Mouse (Mus musculus): Measurements from ENCODE around the gene Plagl2.

Gene Plagl2

GRCm38 (mm10) chr2:153239021-153239859 lies 2.0 kb downstream of the Plagl2 start:
- DNase-seq (ENCODE audit: low spot score), result no peak

GRCm38 (mm10) chr2:153238406-153238805 lies 2.8 kb downstream of the Plagl2 start:
- no peak for DNase-seq (ENCODE audit: low spot score)

GRCm38 (mm10) chr2:153237891-153238290 lies 3.3 kb downstream of the Plagl2 start:
- no peak for DNase-seq (ENCODE audit: low spot score)

- DNase-seq (ENCODE audit: low spot score), result no peak
These were observed 4.0 kb downstream of the Plagl2 start for GRCm38 (mm10) chr2:153237193-153237592.

- no peak for DNase-seq (ENCODE audit: low spot score)
These were observed 12.7 kb downstream of the Plagl2 start for GRCm38 (mm10) chr2:153228523-153228922.

GRCm38 (mm10) chr2:153227959-153228358 lies 13.3 kb downstream of the Plagl2 start:
- no peak for DNase-seq (ENCODE audit: low spot score)

GRCm38 (mm10) chr2:153225595-153225953 lies 15.7 kb downstream of the Plagl2 start:
- no peak for DNase-seq (ENCODE audit: low spot score)

GRCm38 (mm10) chr2:153224946-153225594 lies 16.2 kb downstream of the Plagl2 start, which contains the start of gene Tspyl3:
Tspyl3 (minus strand) TSS chr2:153225441.
- DNase-seq (ENCODE audit: low spot score), result peak; percentile 23

GRCm38 (mm10) chr2:153222566-153222965 lies 18.7 kb downstream of the Plagl2 start:
- DNase-seq (ENCODE audit: low spot score), result no peak

- DNase-seq (ENCODE audit: low spot score), result no peak
These were observed 19.1 kb downstream of the Plagl2 start for GRCm38 (mm10) chr2:153222130-153222529.

GRCm38 (mm10) chr2:153221620-153222019 lies 19.6 kb downstream of the Plagl2 start:
- no peak for DNase-seq (ENCODE audit: low spot score)

GRCm38 (mm10) chr2:153218516-153218915 lies 22.7 kb downstream of the Plagl2 start:
- no peak for DNase-seq (ENCODE audit: low spot score)

GRCm38 (mm10) chr2:153217826-153218340 lies 23.3 kb downstream of the Plagl2 start:
- no peak for DNase-seq (ENCODE audit: low spot score)

GRCm38 (mm10) chr2:153215421-153215820 lies 25.8 kb downstream of the Plagl2 start:
- no peak for DNase-seq (ENCODE audit: low spot score)

- no peak for DNase-seq (ENCODE audit: low spot score)
These were observed 26.4 kb downstream of the Plagl2 start for GRCm38 (mm10) chr2:153214771-153215259.

- DNase-seq (ENCODE audit: low spot score), result no peak
These were observed 27.9 kb downstream of the Plagl2 start for GRCm38 (mm10) chr2:153213351-153213750.

GRCm38 (mm10) chr2:153211451-153211850 lies 29.8 kb downstream of the Plagl2 start:
- no peak for DNase-seq (ENCODE audit: low spot score)

GRCm38 (mm10) chr2:153209286-153209685 lies 31.9 kb downstream of the Plagl2 start:
- no peak for DNase-seq (ENCODE audit: low spot score)

- DNase-seq (ENCODE audit: low spot score), result no peak
These were observed 33.1 kb downstream of the Plagl2 start for GRCm38 (mm10) chr2:153208149-153208548.

- no peak for DNase-seq (ENCODE audit: low spot score)
These were observed 38.5 kb downstream of the Plagl2 start for GRCm38 (mm10) chr2:153202766-153203165.

- DNase-seq (ENCODE audit: low spot score), result no peak
These were observed 42.1 kb downstream of the Plagl2 start for GRCm38 (mm10) chr2:153199114-153199513.

GRCm38 (mm10) chr2:153198485-153198884 lies 42.7 kb downstream of the Plagl2 start:
- DNase-seq (ENCODE audit: low spot score), result no peak

- no peak for DNase-seq (ENCODE audit: low spot score)
These were observed 47.0 kb downstream of the Plagl2 start for GRCm38 (mm10) chr2:153194255-153194654.
